12 mouse cellular contexts compared by ENCODE assay signal in the genomic region with DNA sequence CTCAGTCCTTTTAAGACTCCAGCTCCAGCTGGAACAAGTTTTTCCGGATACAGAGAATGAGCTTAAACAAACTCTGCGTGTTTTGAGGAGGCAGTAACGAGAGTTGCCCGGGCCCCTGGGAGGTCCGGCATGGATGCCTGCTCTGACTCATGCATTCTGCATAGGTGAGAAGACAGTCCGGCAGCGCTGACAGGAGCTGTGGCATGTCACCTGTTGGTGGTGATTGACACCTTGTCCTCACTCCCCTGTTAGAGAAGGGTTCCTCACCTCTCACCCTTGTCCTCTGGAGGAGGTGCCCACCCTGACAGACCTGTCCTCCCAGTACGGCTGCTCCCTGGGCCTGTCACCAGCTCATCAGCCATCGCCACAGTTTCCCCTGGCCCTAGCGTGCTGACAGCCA.
A peak's percentile ranks its signal among the peaks of the same experiment; 100 is the strongest.
DNase-seq lines count a peak whose midpoint lies in the region; ATAC-seq and TF ChIP-seq lines count a peak whose summit lies in the region.
"Had no signal": no experiment of that assay in that cellular context is flagged by ENCODE, and none has a peak within 500 bp of the region (broad histone marks: within the 10 kb centered on the region; RNA-seq: fewer than 3 reads in every experiment).

No protein-coding gene starts in this region.

- no peaks in the 10 kb centered on the region for H3K27me3 ChIP-seq in intestine, embryonic 14.5 days (replicated peaks; ENCODE audit: control insufficient read depth, insufficient read depth, low read length)
- H3K27me3 ChIP-seq in intestine, embryonic 15.5 days (replicated peaks): no peaks in the 10 kb centered on the region
- H3K27me3 ChIP-seq in megakaryocyte, embryonic 14.5 days (replicated peaks): peaks cover 47% of the 10 kb centered on the region
- no peaks in the 10 kb centered on the region for H3K27me3 ChIP-seq in limb, embryonic 14.5 days (ENCODE audit: control insufficient read depth, insufficient read depth, low read length)
- no peaks in the 10 kb centered on the region for H3K27me3 ChIP-seq in hindbrain, embryonic 16.5 days (replicated peaks; ENCODE audit: control insufficient read depth, insufficient read depth, low read length)
- H3K27me3 ChIP-seq: hindbrain, embryonic 12.5 days; midbrain, embryonic 15.5 days had no signal

- H3K27ac ChIP-seq in intestine, embryonic 14.5 days (ENCODE audit: low read depth): no peak overlapping the region
- no peak overlapping the region for H3K27ac ChIP-seq in intestine, embryonic 15.5 days
- H3K27ac ChIP-seq in limb, embryonic 14.5 days (replicated peaks; ENCODE audit: low read depth, low read length): no peak overlapping the region
- no peak overlapping the region for H3K27ac ChIP-seq in hindbrain, embryonic 16.5 days (ENCODE audit: low read depth, low read length)
- H3K27ac ChIP-seq: hindbrain, embryonic 12.5 days; midbrain, embryonic 15.5 days had no signal

- H3K9me3 ChIP-seq in intestine, embryonic 14.5 days (ENCODE audit: control insufficient read depth, low read length): no peaks in the 10 kb centered on the region
- no peaks in the 10 kb centered on the region for H3K9me3 ChIP-seq in intestine, embryonic 15.5 days
- no peaks in the 10 kb centered on the region for H3K9me3 ChIP-seq in megakaryocyte, embryonic 14.5 days
- no peaks in the 10 kb centered on the region for H3K9me3 ChIP-seq in limb, embryonic 14.5 days (ENCODE audit: control insufficient read depth, low read length)
- H3K9me3 ChIP-seq in hindbrain, embryonic 16.5 days (ENCODE audit: control insufficient read depth, low read length): no peaks in the 10 kb centered on the region
- H3K9me3 ChIP-seq: hindbrain, embryonic 12.5 days; midbrain, embryonic 15.5 days had no signal

- peak; percentile 49; the same call in 1 of the 2 replicates for ATAC-seq in intestine, embryonic 14.5 days (replicated peaks; ENCODE audit: low FRiP score, low TSS enrichment, low read depth)
- ATAC-seq in intestine, embryonic 15.5 days: no peak
- no peak for ATAC-seq in megakaryocyte, adult 5-6 weeks (ENCODE audit: poor library complexity, severe bottlenecking)
- ATAC-seq in limb, embryonic 14.5 days (ENCODE audit: low FRiP score, low read depth): no peak
- ATAC-seq in hindbrain, embryonic 16.5 days: no peak
- ATAC-seq: midbrain, embryonic 15.5 days had no signal

- H3K9ac ChIP-seq in intestine, embryonic 14.5 days (ENCODE audit: low read length): no peak overlapping the region
- H3K9ac ChIP-seq in intestine, embryonic 15.5 days: no peak overlapping the region
- H3K9ac ChIP-seq in limb, embryonic 14.5 days (ENCODE audit: low read depth, low read length, severe bottlenecking): no peak overlapping the region
- no peak overlapping the region for H3K9ac ChIP-seq in hindbrain, embryonic 16.5 days (ENCODE audit: low read depth, low read length)
- H3K9ac ChIP-seq: hindbrain, embryonic 12.5 days; midbrain, embryonic 15.5 days had no signal

- 41% methylated on average over 10 of the region's 10 CpGs for WGBS in intestine, embryonic 14.5 days
- 48% methylated on average over 10 of the region's 10 CpGs for WGBS in intestine, embryonic 15.5 days
- WGBS in limb, embryonic 14.5 days: 49% methylated on average over 10 of the region's 10 CpGs
- 82% methylated on average over 10 of the region's 10 CpGs for WGBS in hindbrain, embryonic 16.5 days

- H3K36me3 ChIP-seq in intestine, embryonic 14.5 days (ENCODE audit: control insufficient read depth, insufficient read depth, low read length): no peaks in the 10 kb centered on the region
- H3K36me3 ChIP-seq in intestine, embryonic 15.5 days: no peaks in the 10 kb centered on the region
- H3K36me3 ChIP-seq in megakaryocyte, embryonic 14.5 days (replicated peaks; ENCODE audit: low read length): no peaks in the 10 kb centered on the region
- H3K36me3 ChIP-seq in limb, embryonic 14.5 days (ENCODE audit: control insufficient read depth, insufficient read depth, low read length): no peaks in the 10 kb centered on the region
- H3K36me3 ChIP-seq in hindbrain, embryonic 16.5 days (ENCODE audit: control insufficient read depth, insufficient read depth, low read length): no peaks in the 10 kb centered on the region
- H3K36me3 ChIP-seq: hindbrain, embryonic 12.5 days; midbrain, embryonic 15.5 days had no signal

- no peak for DNase-seq in intestine, embryonic 14.5 days (ENCODE audit: low spot score)
- peak; percentile 33 for DNase-seq in limb, embryonic 14.5 days (ENCODE audit: low spot score)
- no peak for DNase-seq in layer of hippocampus, postnatal 25 days (ENCODE audit: extremely low spot score in 1 of 2, low spot score in 1 of 2)
- DNase-seq: adrenal gland, postnatal 14 days; cerebellum, postnatal 36 days; thymus, postnatal 25 days had no signal

- peaks cover 23% of the 10 kb centered on the region for H3K4me1 ChIP-seq in intestine, embryonic 14.5 days (replicated peaks; ENCODE audit: control insufficient read depth, insufficient read depth, low read length)
- H3K4me1 ChIP-seq in intestine, embryonic 15.5 days (replicated peaks): peaks cover 39% of the 10 kb centered on the region
- peaks cover 11% of the 10 kb centered on the region for H3K4me1 ChIP-seq in megakaryocyte, embryonic 14.5 days
- H3K4me1 ChIP-seq in limb, embryonic 14.5 days (ENCODE audit: control insufficient read depth, insufficient read depth, low read length): 0 out of 2 replicates have a peak, but pooled peaks cover under 1% of the 10 kb centered on the region
- H3K4me1 ChIP-seq in hindbrain, embryonic 16.5 days (ENCODE audit: control insufficient read depth, insufficient read depth, low read depth, low read length): peaks cover 6% of the 10 kb centered on the region; the same call in 1 of the 2 replicates

- H3K4me2 ChIP-seq in intestine, embryonic 14.5 days (ENCODE audit: low read length): no peak overlapping the region
- no peak overlapping the region for H3K4me2 ChIP-seq in intestine, embryonic 15.5 days (replicated peaks)
- no peak overlapping the region for H3K4me2 ChIP-seq in limb, embryonic 14.5 days (replicated peaks; ENCODE audit: low read depth, low read length, severe bottlenecking)
- H3K4me2 ChIP-seq in hindbrain, embryonic 16.5 days (ENCODE audit: low read length): no peak overlapping the region
- H3K4me2 ChIP-seq: hindbrain, embryonic 12.5 days; midbrain, embryonic 15.5 days had no signal

- no peak for TF ChIP-seq POLR2A in limb, embryonic 14.5 days (IDR thresholded peaks at IDR 0.05; ENCODE audit: borderline replicate concordance, extremely low read depth, insufficient read depth, insufficient read length)

- no peak overlapping the region for H3K4me3 ChIP-seq in intestine, embryonic 14.5 days (ENCODE audit: low read depth, low read length)
- no peak overlapping the region for H3K4me3 ChIP-seq in intestine, embryonic 15.5 days (replicated peaks)
- peak overlapping the region; percentile 3 for H3K4me3 ChIP-seq in megakaryocyte, embryonic 14.5 days (replicated peaks)
- no peak overlapping the region for H3K4me3 ChIP-seq in limb, embryonic 14.5 days (replicated peaks; ENCODE audit: low read length)
- H3K4me3 ChIP-seq in hindbrain, embryonic 16.5 days (ENCODE audit: low read length): no peak overlapping the region
- H3K4me3 ChIP-seq: hindbrain, embryonic 12.5 days; midbrain, embryonic 15.5 days had no signal
